Mouse (Mus musculus): Measurements from ENCODE around the gene Clint1. TPM values are rescaled to one million over a fixed set of nuclear protein-coding genes. Genes with fewer than 3 reads are reported as not detected.
A peak's percentile ranks its signal among the peaks of the same experiment; 100 is the strongest.

The Clint1 gene
- polyA plus RNA-seq, 1 experiment from 2014 or later: 78.3 TPM

GRCm38 (mm10) chr11:45943891-45944642 is 92.2 kb downstream of the Clint1 start:
- Histone ChIP-seq H3K4me2 (replicated peaks) (peak overlapping the region; percentile 88), H3K4me1 (peaks cover 15% of the 10 kb centered on the region), H3K4me3 (peak overlapping the region; percentile 86), H3K9ac (peak overlapping the region; percentile 79), H3K27ac (no peak overlapping the region), H3K27me3 (replicated peaks) (no peaks in the 10 kb centered on the region), H3K9me3 (no peaks in the 10 kb centered on the region), H3K36me3 (peaks cover 10% of the 10 kb centered on the region; the same call in 1 of the 2 replicates)
- WGBS: under 1% methylated on average over 49 of the region's 49 CpGs
- ATAC-seq (ENCODE audit: low FRiP score, low read depth): peak; percentile 74

GRCm38 (mm10) chr11:45944643-45945156 is 92.8 kb downstream of the Clint1 start, which contains the start of gene Lsm11:
TSS of gene Lsm11 (minus strand) at chr11:45944935.
- peak; percentile 90 for ATAC-seq (ENCODE audit: low FRiP score, low read depth)
- H3K9ac ChIP-seq: peak within 1 kb of the TSS; percentile 79
- H3K4me3 ChIP-seq: peak within 1 kb of the TSS; percentile 86
- H3K4me2 ChIP-seq (replicated peaks): peak within 1 kb of the TSS; percentile 88
- H3K36me3 ChIP-seq: peaks cover 16% of the 10 kb centered on the region; the same call in 1 of the 2 replicates
- H3K27me3 ChIP-seq (replicated peaks): no peaks in the 10 kb centered on the region
- H3K9me3 ChIP-seq: no peaks in the 10 kb centered on the region
- H3K27ac ChIP-seq: no peak within 1 kb of the TSS
- WGBS: under 1% methylated on average over 53 of the region's 55 CpGs
- H3K4me1 ChIP-seq: peaks cover 15% of the 10 kb centered on the region

- Histone ChIP-seq H3K4me3 (no peak overlapping the region), H3K9me3 (no peaks in the 10 kb centered on the region), H3K27me3 (replicated peaks) (no peaks in the 10 kb centered on the region), H3K27ac (no peak overlapping the region), H3K4me1 (peaks cover 15% of the 10 kb centered on the region), H3K9ac (no peak overlapping the region), H3K4me2 (replicated peaks) (no peak overlapping the region), H3K36me3 (peaks cover 19% of the 10 kb centered on the region; the same call in 1 of the 2 replicates)
- WGBS: 83% methylated on average over 4 of the region's 4 CpGs
- ATAC-seq (ENCODE audit: low FRiP score, low read depth): no peak
These were observed 94.9 kb downstream of the Clint1 start for GRCm38 (mm10) chr11:45946796-45947195.

- Histone ChIP-seq H3K4me3 (no peak overlapping the region), H3K4me1 (peaks cover 15% of the 10 kb centered on the region), H3K9me3 (no peaks in the 10 kb centered on the region), H3K4me2 (replicated peaks) (no peak overlapping the region), H3K9ac (no peak overlapping the region), H3K27me3 (replicated peaks) (no peaks in the 10 kb centered on the region), H3K27ac (no peak overlapping the region), H3K36me3 (peaks cover 24% of the 10 kb centered on the region; the same call in 1 of the 2 replicates)
- ATAC-seq (ENCODE audit: low FRiP score, low read depth): no peak
- WGBS: 88% methylated on average over 2 of the region's 2 CpGs
These were observed 95.6 kb downstream of the Clint1 start for GRCm38 (mm10) chr11:45947491-45947890.

- peaks cover 8% of the 10 kb centered on the region; the same call in 1 of the 2 replicates for H3K36me3 ChIP-seq
- no peaks in the 10 kb centered on the region for H3K27me3 ChIP-seq (replicated peaks)
- no peak within 1 kb of the TSS for H3K27ac ChIP-seq
- H3K4me1 ChIP-seq: 0 out of 2 replicates have a peak, but pooled peaks cover 3% of the 10 kb centered on the region
- WGBS: under 1% methylated on average over 32 of the region's 32 CpGs
- peak within 1 kb of the TSS; percentile 63 for H3K4me3 ChIP-seq
- peak within 1 kb of the TSS; percentile 57 for H3K4me2 ChIP-seq (replicated peaks)
- no peaks in the 10 kb centered on the region for H3K9me3 ChIP-seq
- peak; percentile 99 for ATAC-seq (ENCODE audit: low FRiP score, low read depth)
- peak within 1 kb of the TSS; percentile 44; the same call in 1 of the 2 replicates for H3K9ac ChIP-seq
These were observed 103.3 kb downstream of the Clint1 start, which contains the start of gene Thg1l for GRCm38 (mm10) chr11:45955127-45955627. TSS of gene Thg1l (minus strand) at chr11:45955494.

- WGBS: 68% methylated on average over 3 of the region's 3 CpGs
- Histone ChIP-seq H3K4me2 (replicated peaks) (no peak overlapping the region), H3K9me3 (no peaks in the 10 kb centered on the region), H3K36me3 (no peaks in the 10 kb centered on the region), H3K4me3 (no peak overlapping the region), H3K4me1 (0 out of 2 replicates have a peak, but pooled peaks cover 3% of the 10 kb centered on the region), H3K27ac (no peak overlapping the region), H3K9ac (no peak overlapping the region), H3K27me3 (replicated peaks) (no peaks in the 10 kb centered on the region)
- no peak for ATAC-seq (ENCODE audit: low FRiP score, low read depth)
These were observed 107.7 kb downstream of the Clint1 start for GRCm38 (mm10) chr11:45959598-45959997.

GRCm38 (mm10) chr11:45960003-45960402 is 108.2 kb downstream of the Clint1 start:
- Histone ChIP-seq H3K9ac (no peak overlapping the region), H3K27me3 (replicated peaks) (no peaks in the 10 kb centered on the region), H3K9me3 (no peaks in the 10 kb centered on the region), H3K27ac (no peak overlapping the region), H3K4me3 (no peak overlapping the region), H3K4me1 (no peaks in the 10 kb centered on the region), H3K36me3 (no peaks in the 10 kb centered on the region), H3K4me2 (replicated peaks) (no peak overlapping the region)
- 83% methylated on average over 5 of the region's 5 CpGs for WGBS
- no peak for ATAC-seq (ENCODE audit: low FRiP score, low read depth)

Small RNA genes within 50 kb of the gene (microRNA-seq; reads per million reads assigned to microRNA genes)
- gene Gm22751: not detected

Other genes with a start within 250 kb of the Clint1 start
- 15.8 and 16.0 TPM in 2 replicates for gene Lsm11, start 92.9 kb downstream of the Clint1 start, polyA plus RNA-seq (2016; fragmentation: Nextera tagmentation; extraction: Ambion mirVana)
- 9.8 and 10.9 TPM in 2 replicates for gene Thg1l, start 103.4 kb downstream of the Clint1 start, polyA plus RNA-seq (2016; fragmentation: Nextera tagmentation; extraction: Ambion mirVana)
- gene Sox30, start 128.3 kb downstream of the Clint1 start, polyA plus RNA-seq (2016; fragmentation: Nextera tagmentation; extraction: Ambion mirVana): 0.23 and 0.29 TPM in 2 replicates
- 3.9 and 4.8 TPM in 2 replicates for gene Gm12166, start 200.3 kb downstream of the Clint1 start, polyA plus RNA-seq (2016; fragmentation: Nextera tagmentation; extraction: Ambion mirVana)
- gene Adam19, start 203.9 kb downstream of the Clint1 start, polyA plus RNA-seq (2016; fragmentation: Nextera tagmentation; extraction: Ambion mirVana): 21.1 and 25.2 TPM in 2 replicates

All from neural tube, embryonic 12.5 days (tissue).